Mouse (Mus musculus): ENCODE results near the gene Chrnd. TPM values are rescaled to one million over a fixed set of nuclear protein-coding genes. Genes with fewer than 3 reads are reported as not detected.
A peak's percentile ranks its signal among the peaks of the same experiment; 100 is the strongest.

Gene Chrnd
- polyA plus RNA-seq (2016; fragmentation: Nextera tagmentation; extraction: Ambion mirVana) = 0.07 TPM in 1 of 2 replicates, not detected in the other

DNA sequence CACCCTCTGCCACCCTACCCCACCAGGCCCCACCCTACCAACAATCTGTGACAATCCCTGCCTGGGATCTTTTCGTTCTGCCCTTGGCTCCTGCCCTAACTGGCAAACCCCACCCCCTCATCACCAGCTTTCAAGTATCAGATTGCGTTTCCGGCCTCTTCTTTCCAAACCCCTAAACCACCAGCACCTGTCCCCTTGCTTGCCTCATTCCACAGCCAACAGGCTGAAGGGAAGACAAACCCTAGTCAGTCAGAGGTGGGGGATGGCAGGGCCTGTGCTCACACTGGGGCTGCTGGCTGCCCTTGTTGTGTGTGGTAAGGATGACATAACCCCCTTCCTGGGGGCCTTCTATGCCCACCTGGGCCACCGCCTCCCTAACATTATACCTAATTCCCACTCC is at the start of gene Chrnd:
Gene Chrnd (plus strand): TSS at position 179 of the 400 bp plus-strand sequence.
- no peak within 1 kb of the TSS for H3K4me3 ChIP-seq
- H3K9ac ChIP-seq = no peak within 1 kb of the TSS
- no peaks in the 10 kb centered on the region for H3K36me3 ChIP-seq
- 0 out of 2 replicates have a peak, but pooled peaks cover 8% of the 10 kb centered on the region for H3K4me1 ChIP-seq
- peaks cover 70% of the 10 kb centered on the region for H3K27me3 ChIP-seq (replicated peaks)
- no peak for ATAC-seq
- H3K27ac ChIP-seq = no peak within 1 kb of the TSS
- 32% methylated on average over 4 of the region's 4 CpGs for WGBS (ENCODE audit: insufficient replicate concordance)
- H3K9me3 ChIP-seq (replicated peaks) = no peaks in the 10 kb centered on the region
- H3K4me2 ChIP-seq = no peak within 1 kb of the TSS

GRCm38 (mm10) chr1:87141550-87141949 is 48.9 kb upstream of the Chrnd start:
- Histone ChIP-seq H3K27me3 (replicated peaks) (peaks cover 21% of the 10 kb centered on the region; the same call in 1 of the 2 replicates), H3K4me2 (no peak overlapping the region), H3K9me3 (replicated peaks) (no peaks in the 10 kb centered on the region), H3K4me3 (no peak overlapping the region), H3K4me1 (no peaks in the 10 kb centered on the region), H3K9ac (no peak overlapping the region), H3K36me3 (no peaks in the 10 kb centered on the region), H3K27ac (no peak overlapping the region)
- no peak for ATAC-seq
- WGBS (ENCODE audit: insufficient replicate concordance) = 69% methylated on average over 4 of the region's 4 CpGs

DNA sequence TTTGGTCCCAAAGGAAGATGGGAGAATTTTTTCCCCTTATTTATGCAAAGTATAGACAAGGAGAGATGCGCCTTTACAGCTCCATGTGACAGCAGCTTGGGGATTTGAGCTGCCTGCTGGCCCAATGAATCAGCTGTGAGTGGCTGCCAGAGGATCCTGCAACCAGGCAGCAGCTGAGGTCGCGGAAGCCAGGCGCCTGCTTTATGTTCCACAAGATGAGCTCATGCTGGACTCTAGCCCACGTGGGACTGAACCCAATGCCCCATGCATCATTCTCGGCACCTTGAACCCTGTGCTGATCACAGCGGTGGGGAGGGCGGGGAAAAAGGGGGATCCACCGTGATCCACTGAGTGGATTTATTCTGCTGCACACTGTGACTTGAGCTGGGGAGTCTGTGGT is 48.0 kb upstream of the Chrnd start:
- no peak for ATAC-seq
- H3K27me3 ChIP-seq (replicated peaks) = peaks cover 29% of the 10 kb centered on the region; the same call in 1 of the 2 replicates

GRCm38 (mm10) chr1:87143141-87143540 is 47.3 kb upstream of the Chrnd start:
- H3K4me3 ChIP-seq = no peak overlapping the region
- 70% methylated on average over 10 of the region's 10 CpGs for WGBS (ENCODE audit: insufficient replicate concordance)
- no peak for ATAC-seq
- H3K4me1 ChIP-seq = no peaks in the 10 kb centered on the region
- H3K9me3 ChIP-seq (replicated peaks) = no peaks in the 10 kb centered on the region
- no peaks in the 10 kb centered on the region for H3K36me3 ChIP-seq
- H3K27me3 ChIP-seq (replicated peaks) = peaks cover 36% of the 10 kb centered on the region
- H3K4me2 ChIP-seq = no peak overlapping the region
- no peak overlapping the region for H3K9ac ChIP-seq
- no peak overlapping the region for H3K27ac ChIP-seq

More for the DNA sequence above, 48.0 kb upstream of the Chrnd start:
- Histone ChIP-seq H3K4me2 (no peak overlapping the region), H3K9ac (no peak overlapping the region), H3K4me1 (no peaks in the 10 kb centered on the region), H3K36me3 (no peaks in the 10 kb centered on the region), H3K9me3 (replicated peaks) (no peaks in the 10 kb centered on the region), H3K4me3 (no peak overlapping the region), H3K27ac (no peak overlapping the region)
- WGBS (ENCODE audit: insufficient replicate concordance) = 71% methylated on average over 9 of the region's 9 CpGs

- H3K27me3 ChIP-seq (replicated peaks) = peaks cover 85% of the 10 kb centered on the region
- no peaks in the 10 kb centered on the region for H3K36me3 ChIP-seq
- no peak overlapping the region for H3K9ac ChIP-seq
- H3K27ac ChIP-seq = no peak overlapping the region
- H3K4me1 ChIP-seq = 0 out of 2 replicates have a peak, but pooled peaks cover 3% of the 10 kb centered on the region
- no peak overlapping the region for H3K4me3 ChIP-seq
- 34% methylated on average over 13 of the region's 13 CpGs for WGBS (ENCODE audit: insufficient replicate concordance)
- peak overlapping the region; percentile 18 for H3K4me2 ChIP-seq
- no peaks in the 10 kb centered on the region for H3K9me3 ChIP-seq (replicated peaks)
- no peak for ATAC-seq
Measured at GRCm38 (mm10) chr1:87149422-87149821, 41.0 kb upstream of the Chrnd start.

- 65% methylated on average over 6 of the region's 6 CpGs for WGBS (ENCODE audit: insufficient replicate concordance)
- Histone ChIP-seq H3K4me1 (0 out of 2 replicates have a peak, but pooled peaks cover 8% of the 10 kb centered on the region), H3K27me3 (replicated peaks) (peaks cover 96% of the 10 kb centered on the region), H3K4me2 (no peak overlapping the region), H3K9ac (no peak overlapping the region), H3K9me3 (replicated peaks) (no peaks in the 10 kb centered on the region), H3K27ac (no peak overlapping the region), H3K36me3 (no peaks in the 10 kb centered on the region), H3K4me3 (no peak overlapping the region)
- ATAC-seq = no peak
Measured at GRCm38 (mm10) chr1:87151286-87151685, 39.1 kb upstream of the Chrnd start.

DNA sequence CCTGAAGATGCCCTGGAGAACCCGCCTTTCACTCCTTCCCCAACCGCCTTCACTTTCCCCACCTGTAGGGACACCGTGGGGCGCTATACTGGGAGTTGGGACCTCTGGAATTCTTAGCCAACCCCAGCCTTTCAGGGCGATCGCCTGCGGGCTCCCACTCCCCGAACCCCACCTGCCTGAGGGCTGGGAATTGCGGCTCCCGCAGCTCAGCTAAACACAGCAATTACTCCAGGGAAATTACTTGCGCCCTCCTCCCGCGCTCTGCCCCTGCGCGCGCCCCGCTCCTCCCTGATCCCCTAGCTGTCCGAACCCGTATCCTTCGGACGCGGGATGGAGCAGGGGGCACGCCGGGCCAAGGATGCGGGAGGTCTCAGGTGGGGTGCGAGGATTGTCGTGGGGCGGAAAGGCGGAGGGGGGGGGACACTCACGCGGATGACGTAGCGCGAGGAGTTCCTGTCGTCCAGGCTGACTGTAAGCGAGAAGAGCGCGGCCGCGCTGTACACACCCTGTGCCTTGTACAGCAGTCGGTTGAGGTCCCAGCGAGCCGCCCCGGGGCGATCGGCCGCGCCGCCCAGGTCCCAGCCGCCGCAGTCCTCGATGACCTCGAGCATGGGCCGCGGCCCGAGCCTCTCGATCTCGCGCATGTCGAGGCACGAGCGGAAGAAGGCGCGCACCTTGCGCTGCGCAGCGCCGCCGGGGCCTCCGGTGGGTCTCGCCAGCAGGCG is 36.5 kb upstream of the Chrnd start:
- Histone ChIP-seq H3K4me3 (peak overlapping the region; percentile 28), H3K9me3 (replicated peaks) (no peaks in the 10 kb centered on the region), H3K36me3 (no peaks in the 10 kb centered on the region), H3K27ac (no peak overlapping the region), H3K4me2 (peak overlapping the region; percentile 40), H3K4me1 (0 out of 2 replicates have a peak, but pooled peaks cover 8% of the 10 kb centered on the region), H3K27me3 (replicated peaks) (peaks cover 100% of the 10 kb centered on the region), H3K9ac (no peak overlapping the region)
- ATAC-seq = no peak; the same call in 1 of the 2 replicates
- 2% methylated on average over 72 of the region's 72 CpGs for WGBS (ENCODE audit: insufficient replicate concordance)

DNA sequence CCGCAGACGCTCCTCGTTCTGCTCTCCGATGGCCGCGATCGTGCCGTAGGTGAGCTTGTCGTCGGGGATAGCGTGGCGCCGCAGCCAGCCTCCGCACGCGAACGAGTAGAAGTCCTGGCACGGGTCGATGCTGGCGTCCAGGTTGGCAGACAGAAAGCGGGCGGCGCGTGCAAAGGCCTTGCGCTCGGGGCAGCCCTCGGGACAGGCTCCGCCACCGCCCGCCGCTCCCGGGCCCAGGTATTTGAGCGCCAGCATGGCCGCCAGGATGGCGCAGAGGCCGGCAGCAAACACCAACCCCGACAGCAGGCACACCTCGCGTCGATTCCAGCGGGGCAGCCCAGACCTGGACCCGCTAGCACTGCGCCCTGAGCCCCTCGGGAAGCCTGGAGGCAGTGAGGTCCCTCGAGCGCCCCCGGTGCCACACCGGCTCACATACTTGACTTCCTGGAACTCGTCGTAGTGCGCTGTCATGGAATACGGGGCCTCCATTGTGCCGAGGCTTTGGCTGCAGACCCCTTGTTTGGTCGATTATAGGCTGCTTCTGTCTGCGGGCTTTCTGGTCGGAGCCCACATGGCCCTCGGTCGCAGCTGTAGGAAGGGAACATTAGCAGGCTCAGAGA is 35.8 kb upstream of the Chrnd start:
- Histone ChIP-seq H3K9me3 (replicated peaks) (no peaks in the 10 kb centered on the region), H3K9ac (no peak overlapping the region), H3K27me3 (replicated peaks) (peaks cover 100% of the 10 kb centered on the region), H3K4me1 (0 out of 2 replicates have a peak, but pooled peaks cover 8% of the 10 kb centered on the region), H3K4me2 (peak overlapping the region; percentile 40), H3K27ac (no peak overlapping the region), H3K4me3 (peak overlapping the region; percentile 28), H3K36me3 (no peaks in the 10 kb centered on the region)
- 3% methylated on average over 57 of the region's 58 CpGs for WGBS (ENCODE audit: insufficient replicate concordance)
- no peak for ATAC-seq

DNA sequence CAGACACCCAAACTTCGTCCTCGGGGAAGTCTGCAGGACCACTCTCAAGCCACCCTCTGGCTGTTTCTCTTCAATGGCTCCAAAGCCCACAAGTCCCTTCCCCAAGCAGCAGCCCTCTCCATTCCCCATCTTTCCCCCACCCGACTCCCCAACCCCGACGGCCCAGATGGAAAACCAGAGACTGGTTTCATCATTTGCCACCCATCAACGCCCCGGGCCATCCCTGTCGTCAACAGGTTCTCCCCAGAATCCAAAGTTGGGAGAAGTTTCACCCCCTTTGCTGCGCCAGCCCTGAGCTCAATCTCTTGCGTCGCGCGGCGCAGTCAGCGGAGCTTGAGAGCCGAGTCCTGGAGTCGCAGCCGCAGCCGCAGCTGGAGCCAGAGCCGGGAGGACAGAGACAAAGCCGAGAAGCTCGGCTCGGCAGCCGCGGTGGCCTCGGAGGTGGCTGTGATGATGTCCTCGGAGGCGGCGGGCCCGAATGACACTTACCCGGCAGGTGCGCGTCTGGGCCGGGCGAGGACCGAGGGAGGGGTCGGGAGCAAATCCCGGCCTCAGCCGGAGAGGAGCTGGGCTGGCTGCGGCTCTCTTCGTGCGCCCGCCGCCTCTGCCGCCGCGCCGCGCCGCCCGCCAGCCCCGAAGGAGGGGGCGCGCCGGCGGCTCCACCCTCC is 34.7 kb upstream of the Chrnd start:
- Histone ChIP-seq H3K27ac (no peak overlapping the region), H3K9me3 (replicated peaks) (no peaks in the 10 kb centered on the region), H3K4me1 (0 out of 2 replicates have a peak, but pooled peaks cover 8% of the 10 kb centered on the region), H3K27me3 (replicated peaks) (peaks cover 99% of the 10 kb centered on the region), H3K4me2 (peak overlapping the region; percentile 35), H3K4me3 (peak overlapping the region; percentile 17), H3K9ac (no peak overlapping the region), H3K36me3 (no peaks in the 10 kb centered on the region)
- ATAC-seq = no peak
- 3% methylated on average over 39 of the region's 56 CpGs for WGBS (ENCODE audit: insufficient replicate concordance)

DNA sequence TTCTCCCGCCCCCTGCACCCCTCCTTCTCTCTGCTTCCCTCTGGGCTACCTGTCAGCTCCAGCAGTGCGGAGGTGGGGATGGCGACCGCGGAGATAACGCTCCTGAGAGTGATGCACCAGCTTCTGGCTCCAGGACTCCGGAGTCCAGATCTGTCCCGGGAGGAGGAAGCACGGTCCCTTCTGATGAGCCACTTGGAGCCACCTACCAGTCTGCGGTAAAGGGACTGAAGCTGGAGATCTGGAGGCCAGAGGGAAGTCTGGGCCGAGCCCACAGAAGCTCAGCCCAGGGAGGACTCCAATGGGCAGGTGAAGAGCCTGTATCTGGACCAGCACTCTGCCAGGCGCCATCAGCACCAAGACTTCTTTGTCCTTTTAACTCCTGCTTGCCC is 34.2 kb upstream of the Chrnd start, which contains the start of gene Ecel1:
Gene Ecel1 (minus strand): TSS at position 323 of the 389 bp plus-strand sequence.
- H3K9me3 ChIP-seq (replicated peaks) = no peaks in the 10 kb centered on the region
- no peak within 1 kb of the TSS for H3K27ac ChIP-seq
- WGBS (ENCODE audit: insufficient replicate concordance) = 3% methylated on average over 11 of the region's 12 CpGs
- 0 out of 2 replicates have a peak, but pooled peaks cover 8% of the 10 kb centered on the region for H3K4me1 ChIP-seq
- peak within 1 kb of the TSS; percentile 17 for H3K4me3 ChIP-seq
- H3K27me3 ChIP-seq (replicated peaks) = peaks cover 98% of the 10 kb centered on the region
- H3K4me2 ChIP-seq = peak within 1 kb of the TSS; percentile 35
- no peak within 1 kb of the TSS for H3K9ac ChIP-seq
- ATAC-seq = no peak
- H3K36me3 ChIP-seq = no peaks in the 10 kb centered on the region

- H3K9me3 ChIP-seq (replicated peaks) = no peaks in the 10 kb centered on the region
- ATAC-seq = no peak
- no peaks in the 10 kb centered on the region for H3K36me3 ChIP-seq
- WGBS (ENCODE audit: insufficient replicate concordance) = 52% methylated on average over 3 of the region's 3 CpGs
- H3K9ac ChIP-seq = no peak overlapping the region
- 0 out of 2 replicates have a peak, but pooled peaks cover 5% of the 10 kb centered on the region for H3K4me1 ChIP-seq
- peaks cover 97% of the 10 kb centered on the region for H3K27me3 ChIP-seq (replicated peaks)
- H3K27ac ChIP-seq = no peak overlapping the region
- H3K4me3 ChIP-seq = no peak overlapping the region
- no peak overlapping the region for H3K4me2 ChIP-seq
Measured at GRCm38 (mm10) chr1:87159396-87159795, 31.0 kb upstream of the Chrnd start.

Data from liver, embryonic 12.5 days (tissue).